Mouse (Mus musculus): ENCODE measurements around the gene Psmd11.
"Not testable (repeated sequence)": the region's sequence is repeated elsewhere in the genome, so short reads cannot be mapped to it uniquely, and the experiment has no call there.

Psmd11 gene

DNA sequence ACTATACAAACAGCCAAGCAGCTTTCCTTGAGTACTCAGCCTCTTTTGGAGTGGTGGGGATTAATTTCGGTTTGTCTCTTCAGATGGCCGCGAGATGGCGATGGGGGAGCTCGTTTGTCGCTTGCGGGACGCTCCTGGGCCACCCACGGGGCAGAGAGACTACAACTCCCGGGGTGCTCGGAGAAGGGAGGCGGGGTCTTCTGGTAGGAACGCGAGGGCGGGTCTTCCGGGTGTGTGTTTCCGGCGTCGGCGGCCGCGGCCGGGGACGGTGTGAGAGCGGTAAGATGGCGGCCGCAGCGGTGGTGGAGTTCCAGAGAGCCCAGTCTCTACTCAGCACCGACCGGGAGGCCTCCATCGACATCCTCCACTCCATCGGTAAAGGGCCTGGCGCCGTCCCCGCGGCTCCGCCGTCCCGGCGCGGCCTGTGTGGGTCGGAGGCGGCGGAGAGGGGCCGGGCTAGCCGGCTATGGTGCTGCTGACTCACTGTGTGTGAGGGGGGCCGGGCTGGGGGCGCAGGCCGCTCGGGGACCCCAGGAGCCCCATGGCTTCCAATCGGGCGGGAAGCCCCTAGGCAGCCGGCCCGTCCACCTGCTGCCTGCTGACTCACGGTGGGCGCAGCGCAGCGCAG lies at the start of gene Psmd11:
Gene Psmd11 (plus strand): TSS at position 235 of the 628 bp plus-strand sequence.
- peak; percentile 69 for DNase-seq (ENCODE audit: low read depth)

DNA sequence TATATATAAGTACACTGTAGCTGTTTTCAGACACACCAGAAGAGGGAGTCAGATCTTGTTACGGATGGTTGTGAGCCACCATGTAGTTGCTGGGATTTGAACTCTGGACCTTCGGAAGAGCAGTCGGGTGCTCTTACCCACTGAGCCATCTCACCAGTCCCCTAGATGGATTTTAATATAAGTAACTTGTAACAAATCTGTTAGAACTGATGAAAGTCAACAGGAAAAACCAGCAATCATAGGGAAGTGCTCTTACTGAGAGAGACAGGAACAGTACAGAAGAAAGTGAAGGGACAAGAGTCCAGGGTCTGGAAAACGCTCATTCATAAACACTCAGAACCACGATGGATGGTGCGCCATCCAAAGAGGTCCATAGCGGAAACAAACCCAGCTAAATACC lies 49.2 kb upstream of the Psmd11 start:
- not testable (repeated sequence) for DNase-seq (ENCODE audit: low read depth)

GRCm38 (mm10) chr11:80382626-80383018 lies 45.8 kb upstream of the Psmd11 start:
- no peak for DNase-seq (ENCODE audit: low read depth)

- peak; percentile 87 for DNase-seq (ENCODE audit: low read depth)
These were observed 45.3 kb upstream of the Psmd11 start, which contains the start of gene Zfp207 for GRCm38 (mm10) chr11:80383019-80383625. Gene Zfp207 (plus strand): TSS chr11:80383279.

- DNase-seq (ENCODE audit: low read depth) = peak; percentile 10
These were observed 44.8 kb upstream of the Psmd11 start for GRCm38 (mm10) chr11:80383626-80384046.

- no peak for DNase-seq (ENCODE audit: low read depth)
These were observed 44.0 kb upstream of the Psmd11 start for GRCm38 (mm10) chr11:80384461-80384860.

DNA sequence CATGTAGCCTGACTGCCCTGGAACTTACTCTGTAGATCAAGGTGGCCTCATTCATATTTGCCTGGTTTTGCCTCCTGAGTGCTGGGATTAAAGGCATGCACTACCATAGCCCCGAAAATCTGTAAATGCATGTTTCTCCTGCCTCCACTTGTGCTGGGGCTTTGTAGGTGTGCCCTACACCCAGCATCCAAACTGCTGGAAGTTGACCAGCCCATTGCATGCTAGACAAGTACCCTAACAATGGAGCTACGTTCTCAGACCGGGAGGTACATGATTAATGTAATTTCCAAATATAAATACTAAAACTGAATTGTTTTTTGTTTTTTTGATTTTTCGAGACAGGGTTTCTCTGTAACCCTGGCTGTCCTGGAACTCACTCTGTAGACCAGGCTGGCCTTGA lies 43.4 kb upstream of the Psmd11 start:
- no peak for DNase-seq (ENCODE audit: low read depth)

- no peak for DNase-seq (ENCODE audit: low read depth)
These were observed 41.6 kb upstream of the Psmd11 start for GRCm38 (mm10) chr11:80386790-80387189.

- DNase-seq (ENCODE audit: low read depth) = no peak
These were observed 38.5 kb upstream of the Psmd11 start for GRCm38 (mm10) chr11:80389885-80390284.

GRCm38 (mm10) chr11:80391407-80392120 lies 36.9 kb upstream of the Psmd11 start:
- no peak for DNase-seq (ENCODE audit: low read depth)

DNA sequence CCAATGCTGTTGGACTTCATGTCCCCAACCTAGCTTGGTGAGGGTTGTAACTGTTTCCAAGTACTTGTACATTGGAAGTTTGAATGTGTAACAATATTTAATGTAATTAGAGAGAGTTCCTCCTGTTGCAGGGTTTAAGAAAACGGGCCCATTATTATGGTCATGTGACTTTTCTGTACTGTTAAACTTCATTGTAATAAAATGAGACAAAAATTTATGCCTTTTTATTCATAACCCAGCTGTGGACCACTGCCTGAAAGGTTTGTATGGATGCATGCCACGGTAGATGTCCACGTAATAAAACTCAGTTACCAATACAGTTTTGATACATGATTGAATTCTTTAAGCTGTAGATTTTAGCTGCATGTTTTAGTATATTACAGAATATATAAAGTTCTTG lies 32.5 kb upstream of the Psmd11 start:
- DNase-seq (ENCODE audit: low read depth) = no peak

- DNase-seq (ENCODE audit: low read depth) = no peak
These were observed 31.8 kb upstream of the Psmd11 start for GRCm38 (mm10) chr11:80396617-80397016.

GRCm38 (mm10) chr11:80407878-80408277 lies 20.5 kb upstream of the Psmd11 start:
- DNase-seq (ENCODE audit: low read depth) = not testable (repeated sequence)

DNA sequence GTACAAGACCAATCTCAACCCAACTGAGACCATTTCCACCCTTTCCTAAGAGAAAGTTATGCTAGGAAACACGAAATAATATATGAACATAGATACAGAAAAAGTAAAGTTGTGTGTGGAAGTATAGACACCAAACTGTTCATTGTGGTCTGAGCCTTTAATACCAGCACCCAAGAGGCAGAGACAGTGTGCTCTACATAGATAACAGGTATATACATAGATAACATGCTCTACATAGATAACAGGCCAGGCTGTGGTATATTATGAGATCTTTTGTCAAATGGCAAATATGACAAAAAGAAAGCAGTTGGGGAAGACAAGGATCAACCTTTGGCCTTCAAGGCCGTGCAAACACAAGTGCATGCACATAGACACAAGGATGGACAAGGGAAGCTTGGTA lies 18.0 kb upstream of the Psmd11 start:
- no peak for DNase-seq (ENCODE audit: low read depth)

GRCm38 (mm10) chr11:80417085-80417484 lies 11.3 kb upstream of the Psmd11 start:
- DNase-seq (ENCODE audit: low read depth) = no peak

GRCm38 (mm10) chr11:80419743-80420142 lies 8.7 kb upstream of the Psmd11 start:
- DNase-seq (ENCODE audit: low read depth) = no peak

- DNase-seq (ENCODE audit: low read depth) = no peak
These were observed 8.0 kb upstream of the Psmd11 start for GRCm38 (mm10) chr11:80420202-80420984.

- DNase-seq (ENCODE audit: low read depth) = no peak
These were observed 6.9 kb upstream of the Psmd11 start for GRCm38 (mm10) chr11:80421421-80422047.

GRCm38 (mm10) chr11:80424691-80425090 lies 3.7 kb upstream of the Psmd11 start:
- no peak for DNase-seq (ENCODE audit: low read depth)

DNA sequence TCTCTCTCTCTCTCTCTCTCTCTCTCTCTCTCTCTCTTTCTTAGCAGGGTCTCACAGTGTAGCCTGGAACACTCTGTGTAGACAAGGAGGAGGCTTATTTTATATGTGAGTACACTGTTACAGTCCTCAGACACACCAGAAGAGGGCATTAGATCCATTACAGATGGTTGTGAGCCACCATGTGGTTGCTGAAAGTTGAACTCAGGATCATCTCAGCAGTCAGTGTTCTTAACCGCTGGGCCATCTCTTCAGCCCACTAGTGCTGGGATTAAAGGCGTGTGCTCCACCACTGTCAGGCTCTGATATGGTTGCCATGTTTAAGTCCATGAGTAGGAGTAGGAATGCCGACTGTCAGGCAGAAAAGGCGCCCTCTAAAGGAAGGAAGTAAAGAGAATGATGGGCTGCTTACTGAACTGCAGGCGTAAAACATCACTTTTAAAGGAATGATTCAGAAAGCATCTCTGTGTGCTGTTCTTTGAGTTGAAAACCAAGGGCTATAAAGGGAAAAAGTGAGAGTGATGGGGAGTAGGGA lies 3.1 kb upstream of the Psmd11 start:
- no peak for DNase-seq (ENCODE audit: low read depth)

DNA sequence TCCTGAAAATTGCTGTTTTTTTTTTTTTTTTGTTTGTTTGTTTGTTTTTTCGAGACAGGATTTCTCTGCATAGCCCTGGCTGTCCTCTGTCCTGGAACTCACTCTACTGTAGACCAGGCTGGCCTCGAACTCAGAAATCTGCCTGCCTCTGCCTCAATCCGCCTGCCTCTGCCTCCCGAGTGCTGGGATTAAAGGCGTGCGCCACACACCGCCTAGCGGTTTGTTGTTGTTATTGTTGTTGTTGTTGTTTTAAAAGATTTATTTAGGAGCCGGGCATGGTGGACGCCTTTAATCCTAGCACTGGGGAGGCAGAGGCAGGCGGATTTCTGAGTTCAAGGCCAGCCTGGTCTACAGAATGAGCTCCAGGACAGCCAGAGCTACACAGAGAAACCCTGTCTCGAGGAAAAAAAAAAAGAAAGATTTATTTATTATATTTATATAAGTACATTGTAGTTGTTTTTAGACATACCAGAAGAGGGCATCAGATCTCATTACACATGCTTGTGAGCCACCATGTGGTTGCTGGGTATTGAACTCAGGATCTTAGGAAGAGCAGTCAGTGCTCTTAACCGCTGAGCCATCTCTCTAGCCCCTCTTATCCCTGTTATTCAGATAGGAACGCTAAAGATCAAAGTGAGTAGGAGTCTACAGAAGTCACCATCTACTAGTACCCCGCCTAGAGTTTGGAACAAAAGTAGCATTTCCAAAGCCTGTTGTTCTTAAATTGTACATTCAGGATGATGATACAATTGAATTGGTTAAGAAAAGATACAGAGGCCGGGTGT lies 2.2 kb upstream of the Psmd11 start:
- DNase-seq (ENCODE audit: low read depth) = not testable (repeated sequence)
